Mouse (Mus musculus) neutrophil, adult 65 days (primary cell): ENCODE measurements around the gene Olfr61. TPM values are rescaled to one million over a fixed set of nuclear protein-coding genes. Genes with fewer than 3 reads are reported as not detected.

Experiments
- total RNA-seq: library from RNA; stranded (reverse); gene quantifications from 2 replicates; pipeline ENCODE4 v1.2.4, GENCODE M21; 2023

Gene Olfr61
- total RNA-seq: not detected in 2 replicates

GRCm38 (mm10) chr7:140628670-140629069 is at the start of gene Olfr61:
Gene Olfr61 (plus strand): TSS chr7:140628970.

GRCm38 (mm10) chr7:140600969-140601368 is 27.8 kb upstream of the Olfr61 start, which contains the start of gene Olfr46:
Gene Olfr46 (plus strand): TSS chr7:140601269.

GRCm38 (mm10) chr7:140646152-140646551 is 17.4 kb downstream of the Olfr61 start, which contains the start of gene Olfr53:
Gene Olfr53 (plus strand): TSS chr7:140646452.

GRCm38 (mm10) chr7:140659630-140660029 is 30.9 kb downstream of the Olfr61 start, which contains the start of gene Olfr539:
Gene Olfr539 (plus strand): TSS chr7:140659930.

DNA sequence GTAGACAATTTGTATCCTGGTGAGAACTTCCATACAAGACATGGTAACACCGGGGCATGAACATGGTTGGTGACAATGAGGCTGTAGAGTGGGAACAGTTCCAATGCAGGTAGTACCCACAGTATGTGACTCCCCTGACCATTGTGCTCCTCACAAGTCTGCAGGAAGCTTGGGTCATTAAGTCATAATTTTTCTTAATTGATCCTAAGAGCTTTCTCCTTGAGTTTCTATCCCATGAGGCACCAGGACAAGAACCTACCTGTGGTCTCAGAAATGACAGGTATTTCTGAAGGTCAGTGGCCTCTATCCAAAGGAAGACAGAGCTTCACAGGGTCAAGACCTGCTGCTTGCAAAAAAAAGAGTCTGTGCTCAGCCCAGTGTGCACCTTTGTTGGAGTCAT is 52.9 kb downstream of the Olfr61 start, which contains the start of gene Olfr45:
Olfr45 (plus strand) TSS at position 301 of the 400 bp plus-strand sequence.

Other genes with a start within 250 kb of the Olfr61 start
- not detected in 2 replicates for gene Olfr531, start 226.1 kb upstream of the Olfr61 start, total RNA-seq
- not detected in 2 replicates for gene Olfr532, start 207.3 kb upstream of the Olfr61 start, total RNA-seq
- gene Olfr533, start 165.6 kb upstream of the Olfr61 start, total RNA-seq: not detected in 2 replicates
- gene Olfr535, start 144.8 kb upstream of the Olfr61 start, total RNA-seq: not detected in 2 replicates
- not detected in 2 replicates for gene Olfr536, start 121.6 kb upstream of the Olfr61 start, total RNA-seq
- gene Olfr538, start 61.1 kb upstream of the Olfr61 start, total RNA-seq: not detected in 2 replicates
- gene Olfr46, start 27.7 kb upstream of the Olfr61 start, total RNA-seq: 0.06 TPM in 1 of 2 replicates, not detected in the other
- gene Olfr53, start 17.5 kb downstream of the Olfr61 start, total RNA-seq: not detected in 2 replicates
- gene Olfr539, start 31.0 kb downstream of the Olfr61 start, total RNA-seq: not detected in 2 replicates
- gene Olfr45, start 53.0 kb downstream of the Olfr61 start, total RNA-seq: 0.13 TPM in 1 of 2 replicates, not detected in the other
- not detected in 2 replicates for gene Olfr541, start 68.3 kb downstream of the Olfr61 start, total RNA-seq
- not detected in 2 replicates for gene Cyp2e1, start 134.8 kb downstream of the Olfr61 start, total RNA-seq
- gene Syce1, start 158.9 kb downstream of the Olfr61 start, total RNA-seq: not detected in 2 replicates
- not detected in 2 replicates for gene Zfp941, start 193.2 kb downstream of the Olfr61 start, total RNA-seq
- gene Urah, start 206.0 kb downstream of the Olfr61 start, total RNA-seq: not detected in 2 replicates
- gene Scgb1c1, start 216.6 kb downstream of the Olfr61 start, total RNA-seq: not detected in 2 replicates
- gene Odf3, start 218.8 kb downstream of the Olfr61 start, total RNA-seq: not detected in 2 replicates
- gene Gm45785, start 227.4 kb downstream of the Olfr61 start, total RNA-seq: not detected in 2 replicates
- gene Ric8a, start 228.0 kb downstream of the Olfr61 start, total RNA-seq: 98.6 and 113 TPM in 2 replicates
- gene Bet1l, start 228.6 kb downstream of the Olfr61 start, total RNA-seq: 21.7 and 27.0 TPM in 2 replicates